Mouse (Mus musculus) E14TG2a.4 (cell line): ENCODE data around the gene Hist2h3c2.

ENCODE experiments used
- H3K27me3 ChIP-seq: 2 replicates; pipeline ENCODE4 v1.6.1; 2014; ENCODE audit warnings: low read length, control low read depth; ENCODE audit not compliant: insufficient read depth
- H3K36me3 ChIP-seq: 2 replicates; pipeline ENCODE4 v1.6.1; 2014; ENCODE audit warnings: low read length, control low read depth; ENCODE audit not compliant: insufficient read depth
- H3K4me1 ChIP-seq: replicated peaks from 2 replicates; pipeline ENCODE4 v1.6.1; 2014; ENCODE audit warnings: low read depth, low read length, control low read depth
- H3K4me3 ChIP-seq: replicated peaks from 2 replicates; pipeline ENCODE4 v1.5.1; 2014; ENCODE audit warnings: mild to moderate bottlenecking, low read length
- H3K9me3 ChIP-seq: 2 replicates; pipeline ENCODE4 v1.6.1; 2014; ENCODE audit warnings: low read length, control low read depth
- CTCF ChIP-seq: conservative IDR thresholded peaks from 2 replicates; pipeline ENCODE4 v1.5.1; 2014; ENCODE audit warnings: low read length
- NANOG ChIP-seq: IDR thresholded peaks from 2 replicates; pipeline ENCODE4 v1.6.1; 2014; ENCODE audit warnings: borderline replicate concordance, low read length, mixed read lengths
- POU5F1 ChIP-seq: IDR thresholded peaks from 2 replicates; pipeline ENCODE4 v1.6.1; 2014; ENCODE audit warnings: low read length, borderline replicate concordance

Gene Hist2h3c2

GRCm38 (mm10) chr3:96198181-96198580, 40.7 kb downstream of the Hist2h3c2 start:
- no peak for TF ChIP-seq CTCF
- TF ChIP-seq NANOG, result no peak
- no peak for TF ChIP-seq POU5F1
- Histone ChIP-seq H3K9me3 (no peaks in the 10 kb centered on the region), H3K4me3 (peak overlapping the region; percentile 94), H3K4me1 (peaks cover 43% of the 10 kb centered on the region), H3K36me3 (no peaks in the 10 kb centered on the region), H3K27me3 (peaks cover 15% of the 10 kb centered on the region)

- H3K9me3 ChIP-seq, result no peaks in the 10 kb centered on the region
- H3K4me1 ChIP-seq, result peaks cover 47% of the 10 kb centered on the region
- TF ChIP-seq POU5F1 (no peak), CTCF (no peak), NANOG (no peak)
- H3K4me3 ChIP-seq, result peak overlapping the region; percentile 94
- no peaks in the 10 kb centered on the region for H3K36me3 ChIP-seq
- H3K27me3 ChIP-seq, result peaks cover 21% of the 10 kb centered on the region
These were observed 41.7 kb downstream of the Hist2h3c2 start for GRCm38 (mm10) chr3:96197129-96197749.

DNA sequence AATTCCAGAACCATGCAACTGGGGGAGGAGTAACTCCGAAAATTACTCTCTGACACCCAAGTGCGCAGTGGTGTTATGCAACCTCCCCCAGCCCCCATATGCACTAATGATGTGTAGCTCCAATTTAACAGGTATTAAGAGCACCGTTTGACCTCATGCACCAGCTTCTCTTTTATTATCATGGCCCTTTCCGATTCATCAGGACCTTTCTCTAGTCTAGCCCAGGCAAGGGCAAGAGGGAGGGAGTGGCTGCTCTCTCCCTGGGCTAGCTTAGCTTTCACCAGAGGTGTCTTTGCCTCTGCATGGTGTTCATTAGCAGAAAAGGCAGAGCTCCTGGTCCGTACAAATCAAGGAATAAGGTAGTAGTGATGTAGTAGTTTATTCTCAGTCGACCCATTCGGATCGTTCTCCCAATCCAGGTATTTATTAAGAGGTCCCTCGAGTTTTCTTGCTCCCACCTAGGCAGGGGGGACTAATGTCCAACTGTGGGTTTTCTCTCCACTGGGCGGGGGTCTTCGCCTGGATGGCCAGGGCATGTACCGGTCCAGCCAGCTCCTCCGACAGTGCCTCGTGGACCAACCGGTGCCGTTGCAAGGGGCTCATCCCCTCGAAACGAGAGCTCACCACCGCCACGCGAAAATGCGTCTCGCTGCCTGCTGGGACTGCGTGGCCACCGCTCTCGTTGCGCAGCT, 42.3 kb downstream of the Hist2h3c2 start:
- H3K9me3 ChIP-seq, result no peaks in the 10 kb centered on the region
- no peak for TF ChIP-seq POU5F1
- no peak for TF ChIP-seq CTCF
- no peak for TF ChIP-seq NANOG
- peaks cover 24% of the 10 kb centered on the region for H3K27me3 ChIP-seq
- H3K36me3 ChIP-seq, result no peaks in the 10 kb centered on the region
- H3K4me1 ChIP-seq, result peaks cover 47% of the 10 kb centered on the region
- peak overlapping the region; percentile 94 for H3K4me3 ChIP-seq

DNA sequence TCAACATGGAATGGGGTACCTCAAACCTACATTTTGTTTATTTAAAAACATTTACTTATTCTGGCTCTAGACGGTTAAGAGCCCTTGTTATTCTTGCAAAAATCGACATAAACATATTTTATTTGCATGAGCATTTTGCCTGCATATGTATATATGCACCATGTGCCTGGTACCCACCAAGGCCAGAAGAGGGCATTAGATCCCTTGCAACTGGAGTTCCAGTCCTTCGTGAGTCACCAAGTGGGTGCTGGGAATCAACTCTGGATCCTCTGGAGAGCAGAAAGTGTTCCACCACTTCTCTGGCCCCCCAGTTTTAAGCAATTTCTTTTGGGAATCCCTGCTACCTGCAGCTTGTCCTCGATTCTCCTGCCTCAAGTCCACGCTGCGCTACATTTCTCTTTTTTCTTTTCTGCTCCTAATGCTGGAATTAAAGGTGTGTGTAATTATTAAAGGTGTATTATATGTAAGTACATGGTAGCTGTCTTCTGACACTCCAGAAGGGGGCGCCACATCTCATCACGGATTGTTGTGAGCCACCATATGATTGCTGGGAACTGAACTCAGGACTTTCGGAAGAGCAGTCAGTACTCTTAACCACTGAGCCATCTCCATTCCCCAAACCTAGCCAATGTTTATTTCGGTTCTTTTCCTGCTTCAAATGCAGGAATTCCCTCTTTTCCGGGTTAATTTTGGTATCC, 43.2 kb downstream of the Hist2h3c2 start:
- TF ChIP-seq CTCF (peak; percentile 41), NANOG (no peak)
- Histone ChIP-seq H3K4me1 (peaks cover 47% of the 10 kb centered on the region), H3K27me3 (peaks cover 24% of the 10 kb centered on the region), H3K36me3 (no peaks in the 10 kb centered on the region), H3K9me3 (no peaks in the 10 kb centered on the region), H3K4me3 (peak overlapping the region; percentile 94)

GRCm38 (mm10) chr3:96194966-96195365, 44.0 kb downstream of the Hist2h3c2 start:
- H3K27me3 ChIP-seq, result peaks cover 24% of the 10 kb centered on the region
- H3K9me3 ChIP-seq, result no peaks in the 10 kb centered on the region
- TF ChIP-seq POU5F1, result no peak
- no peak for TF ChIP-seq NANOG
- TF ChIP-seq CTCF, result no peak
- no peaks in the 10 kb centered on the region for H3K36me3 ChIP-seq
- no peak overlapping the region for H3K4me3 ChIP-seq
- H3K4me1 ChIP-seq, result peaks cover 47% of the 10 kb centered on the region

DNA sequence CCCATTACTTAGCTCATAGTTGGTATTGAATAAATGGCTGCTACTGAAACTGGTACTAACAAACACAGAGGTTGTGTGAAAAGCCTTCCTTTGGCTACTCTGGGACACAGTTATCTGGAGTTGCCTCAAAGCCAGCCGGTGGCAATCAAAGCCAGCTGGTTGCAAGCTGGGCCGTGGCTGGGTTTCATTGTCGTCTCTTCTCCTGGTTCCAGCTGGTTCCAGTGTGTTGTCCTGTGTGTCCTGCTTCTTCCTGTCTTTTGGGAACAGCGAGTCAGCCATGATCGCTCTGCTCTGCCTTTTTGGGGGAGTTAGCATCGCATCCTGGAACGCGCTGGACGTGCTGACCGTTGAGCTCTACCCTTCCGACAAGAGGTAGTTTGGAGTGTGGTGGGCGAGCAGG, 46.0 kb downstream of the Hist2h3c2 start:
- H3K27me3 ChIP-seq, result peaks cover 29% of the 10 kb centered on the region
- no peaks in the 10 kb centered on the region for H3K9me3 ChIP-seq
- H3K4me3 ChIP-seq, result no peak overlapping the region
- H3K36me3 ChIP-seq, result no peaks in the 10 kb centered on the region
- peaks cover 42% of the 10 kb centered on the region for H3K4me1 ChIP-seq
- no peak for TF ChIP-seq NANOG
- no peak for TF ChIP-seq POU5F1
- TF ChIP-seq CTCF, result no peak
